14 mouse cellular contexts compared by ENCODE assay signal in genomic region chr1:90283176-90283775, GRCm38 (mm10).
DNase-seq lines count a peak whose midpoint lies in the region; ATAC-seq and TF ChIP-seq lines count a peak whose summit lies in the region.
"Had no signal": no experiment of that assay in that cellular context is flagged by ENCODE, and none has a peak within 500 bp of the region (broad histone marks: within the 10 kb centered on the region; RNA-seq: fewer than 3 reads in every experiment).

No protein-coding gene starts in this region.

- H3K9me3 ChIP-seq in liver, embryonic 12.5 days (replicated peaks), result no peaks in the 10 kb centered on the region
- H3K9me3 ChIP-seq in liver, embryonic 11.5 days (ENCODE audit: control insufficient read depth, low read length), result no peaks in the 10 kb centered on the region
- H3K9me3 ChIP-seq in midbrain, embryonic 11.5 days (ENCODE audit: control insufficient read depth, low read length), result no peaks in the 10 kb centered on the region
- H3K9me3 ChIP-seq: heart, embryonic 10.5 days had no signal

- H3K4me3 ChIP-seq in liver, embryonic 12.5 days, result no peak overlapping the region
- no peak overlapping the region for H3K4me3 ChIP-seq in liver, embryonic 11.5 days (ENCODE audit: low read depth, low read length)
- no peak overlapping the region for H3K4me3 ChIP-seq in midbrain, embryonic 11.5 days (ENCODE audit: low read depth, low read length)
- H3K4me3 ChIP-seq: gastrocnemius, adult 2 months; heart, embryonic 10.5 days had no signal

- no peak for DNase-seq in frontal cortex, adult 2 months (ENCODE audit: extremely low spot score in 1 of 2, low spot score in 1 of 2)
- DNase-seq in liver, embryonic 11.5 days (ENCODE audit: low spot score), result no peak
- DNase-seq in brain, embryonic 14.5 days (ENCODE audit: low read depth), result peak; percentile 50
- peak; percentile 88 for DNase-seq in midbrain, embryonic 11.5 days (ENCODE audit: low spot score, missing footprints)
- DNase-seq in right cerebral cortex, postnatal 10 days (ENCODE audit: low spot score in 2 of 2), result no peak
- no peak for DNase-seq in ovary, postnatal 10 days (ENCODE audit: low spot score)
- DNase-seq: cerebellum, adult 9-11 months; gastrocnemius, adult 2 months; heart, postnatal 4 days; kidney, adult 2 months; right cerebral cortex, postnatal 4 days had no signal

- 0 out of 2 replicates have a peak overlapping the region, but pooled peaks have one; percentile 0 for H3K9ac ChIP-seq in liver, embryonic 12.5 days
- H3K9ac ChIP-seq in liver, embryonic 11.5 days (ENCODE audit: low read depth, low read length), result no peak overlapping the region
- no peak overlapping the region for H3K9ac ChIP-seq in midbrain, embryonic 11.5 days (ENCODE audit: low read length)

- H3K27me3 ChIP-seq in liver, embryonic 12.5 days (replicated peaks), result peaks cover 4% of the 10 kb centered on the region; the same call in 1 of the 2 replicates
- H3K27me3 ChIP-seq in liver, embryonic 11.5 days (replicated peaks; ENCODE audit: control insufficient read depth, insufficient read depth, low read length), result no peaks in the 10 kb centered on the region
- H3K27me3 ChIP-seq in midbrain, embryonic 11.5 days (ENCODE audit: control insufficient read depth, insufficient read depth, low read length), result no peaks in the 10 kb centered on the region

- TF ChIP-seq POLR2A in brain, embryonic 14.5 days (IDR thresholded peaks at IDR 0.05; ENCODE audit: borderline replicate concordance, extremely low read depth, insufficient read depth, insufficient read length, poor library complexity, severe bottlenecking), result no peak

- peak overlapping the region; percentile 34; the same call in 1 of the 2 replicates for H3K27ac ChIP-seq in liver, embryonic 12.5 days
- no peak overlapping the region for H3K27ac ChIP-seq in liver, embryonic 11.5 days (ENCODE audit: low read depth, low read length)
- H3K27ac ChIP-seq in midbrain, embryonic 11.5 days (ENCODE audit: low read depth, low read length), result no peak overlapping the region
- H3K27ac ChIP-seq: gastrocnemius, adult 2 months had no signal

- no peaks in the 10 kb centered on the region for H3K36me3 ChIP-seq in liver, embryonic 12.5 days
- no peaks in the 10 kb centered on the region for H3K36me3 ChIP-seq in liver, embryonic 11.5 days (ENCODE audit: control insufficient read depth, insufficient read depth, low read length)
- H3K36me3 ChIP-seq in midbrain, embryonic 11.5 days (ENCODE audit: control insufficient read depth, insufficient read depth, low read length), result no peaks in the 10 kb centered on the region
- H3K36me3 ChIP-seq: heart, embryonic 10.5 days had no signal

- H3K4me1 ChIP-seq in liver, embryonic 12.5 days, result peaks cover 65% of the 10 kb centered on the region
- peaks cover 11% of the 10 kb centered on the region for H3K4me1 ChIP-seq in liver, embryonic 11.5 days (replicated peaks; ENCODE audit: control insufficient read depth, insufficient read depth, low read length)
- H3K4me1 ChIP-seq in midbrain, embryonic 11.5 days (ENCODE audit: control insufficient read depth, insufficient read depth, low read length), result peaks cover 24% of the 10 kb centered on the region

- TF ChIP-seq CTCF in brain, embryonic 14.5 days (IDR thresholded peaks at IDR 0.05; ENCODE audit: borderline replicate concordance, extremely low read depth, insufficient read depth, insufficient read length), result no peak

- ATAC-seq in frontal cortex, adult (ENCODE audit: low TSS enrichment), result peak; percentile 50; the same call in 1 of the 2 replicates
- ATAC-seq in liver, embryonic 12.5 days, result no peak
- no peak for ATAC-seq in liver, embryonic 11.5 days (replicated peaks; ENCODE audit: low FRiP score)
- ATAC-seq in midbrain, embryonic 11.5 days (ENCODE audit: low FRiP score), result no peak

- WGBS in liver, embryonic 12.5 days (ENCODE audit: insufficient replicate concordance), result 70% methylated on average over 11 of the region's 11 CpGs
- WGBS in liver, embryonic 11.5 days, result 70% methylated on average over 11 of the region's 11 CpGs
- WGBS in midbrain, embryonic 11.5 days, result 45% methylated on average over 11 of the region's 11 CpGs

- H3K4me2 ChIP-seq in liver, embryonic 12.5 days, result no peak overlapping the region
- H3K4me2 ChIP-seq in liver, embryonic 11.5 days, result no peak overlapping the region
- no peak overlapping the region for H3K4me2 ChIP-seq in midbrain, embryonic 11.5 days

Comparison
In these comparisons a context has a peak if more than half of its experiments do, and no peak if none do; other contexts are left out.
1. DNase-seq: peak in brain, embryonic 14.5 days (single experiment) and midbrain, embryonic 11.5 days (single experiment); none in frontal cortex, adult 2 months (0 of 2), liver, embryonic 11.5 days (single experiment), right cerebral cortex, postnatal 10 days (0 of 2) and ovary, postnatal 10 days (single experiment).